ENCODE assay signal across 23 mouse cellular contexts in genomic region chr11:107587141-107587540, GRCm38 (mm10).
"Had no signal": no experiment of that assay in that cellular context is flagged by ENCODE, and none has a peak within 500 bp of the region (broad histone marks: within the 10 kb centered on the region; RNA-seq: fewer than 3 reads in every experiment).

No protein-coding gene starts in this region.

- H3K9me3 ChIP-seq: forebrain, embryonic 15.5 days; heart, embryonic 10.5 days; heart, embryonic 13.5 days; heart, embryonic 15.5 days; hindbrain, embryonic 13.5 days; hindbrain, embryonic 15.5 days; kidney, embryonic 15.5 days; limb, embryonic 13.5 days; limb, embryonic 15.5 days; liver, embryonic 12.5 days had no signal

- DNase-seq: forebrain, postnatal 0 days; gastrocnemius, postnatal 14 days; gastrocnemius, postnatal 36 days; heart, adult 18-20 months; heart, postnatal 10 days; kidney, adult 11 months; layer of hippocampus, adult 9-11 months; layer of hippocampus, postnatal 36 days; left cerebral cortex, postnatal 4 days had no signal

- H3K4me1 ChIP-seq: heart, embryonic 10.5 days had no signal

- ATAC-seq: forebrain, embryonic 15.5 days; forebrain, postnatal 0 days; hindbrain, postnatal 0 days; intestine, embryonic 16.5 days; liver, embryonic 12.5 days had no signal

- H3K36me3 ChIP-seq: forebrain, embryonic 15.5 days had no signal

- H3K9ac ChIP-seq: forebrain, embryonic 15.5 days; forebrain, postnatal 0 days; heart, embryonic 13.5 days; heart, embryonic 15.5 days; hindbrain, embryonic 13.5 days; hindbrain, embryonic 15.5 days; kidney, embryonic 15.5 days; limb, embryonic 13.5 days; limb, embryonic 15.5 days; liver, embryonic 12.5 days; liver, embryonic 14.5 days had no signal

- H3K27ac ChIP-seq: forebrain, embryonic 15.5 days; heart, embryonic 10.5 days; heart, embryonic 13.5 days; heart, embryonic 15.5 days; hindbrain, embryonic 13.5 days; hindbrain, embryonic 15.5 days; hindbrain, postnatal 0 days; kidney, embryonic 15.5 days; kidney, postnatal 0 days; limb, embryonic 13.5 days; limb, embryonic 15.5 days; liver, embryonic 12.5 days; liver, embryonic 14.5 days had no signal

- H3K4me2 ChIP-seq: forebrain, embryonic 15.5 days; heart, embryonic 13.5 days; heart, embryonic 15.5 days; hindbrain, embryonic 13.5 days; hindbrain, embryonic 15.5 days; kidney, embryonic 15.5 days; limb, embryonic 13.5 days; limb, embryonic 15.5 days; liver, embryonic 12.5 days had no signal

- H3K27me3 ChIP-seq: forebrain, embryonic 15.5 days; heart, embryonic 13.5 days; heart, embryonic 15.5 days; hindbrain, embryonic 13.5 days; hindbrain, embryonic 15.5 days; kidney, embryonic 15.5 days; limb, embryonic 13.5 days; limb, embryonic 15.5 days; liver, embryonic 12.5 days had no signal

- H3K4me3 ChIP-seq: forebrain, embryonic 15.5 days; heart, embryonic 10.5 days; heart, embryonic 13.5 days; heart, embryonic 15.5 days; hindbrain, embryonic 13.5 days; hindbrain, embryonic 15.5 days; kidney, embryonic 15.5 days; limb, embryonic 13.5 days; limb, embryonic 15.5 days; liver, embryonic 12.5 days had no signal
